Mouse (Mus musculus) thymus, postnatal 10 days (tissue): ENCODE results near the gene Pax6.

Experiments
- DNase-seq, 2 experiments: peaks; one replicate each; pipeline ENCODE4 v3.0.0; 2021; ENCODE audit warnings: low spot score in 2 of 2

Gene Pax6

DNA sequence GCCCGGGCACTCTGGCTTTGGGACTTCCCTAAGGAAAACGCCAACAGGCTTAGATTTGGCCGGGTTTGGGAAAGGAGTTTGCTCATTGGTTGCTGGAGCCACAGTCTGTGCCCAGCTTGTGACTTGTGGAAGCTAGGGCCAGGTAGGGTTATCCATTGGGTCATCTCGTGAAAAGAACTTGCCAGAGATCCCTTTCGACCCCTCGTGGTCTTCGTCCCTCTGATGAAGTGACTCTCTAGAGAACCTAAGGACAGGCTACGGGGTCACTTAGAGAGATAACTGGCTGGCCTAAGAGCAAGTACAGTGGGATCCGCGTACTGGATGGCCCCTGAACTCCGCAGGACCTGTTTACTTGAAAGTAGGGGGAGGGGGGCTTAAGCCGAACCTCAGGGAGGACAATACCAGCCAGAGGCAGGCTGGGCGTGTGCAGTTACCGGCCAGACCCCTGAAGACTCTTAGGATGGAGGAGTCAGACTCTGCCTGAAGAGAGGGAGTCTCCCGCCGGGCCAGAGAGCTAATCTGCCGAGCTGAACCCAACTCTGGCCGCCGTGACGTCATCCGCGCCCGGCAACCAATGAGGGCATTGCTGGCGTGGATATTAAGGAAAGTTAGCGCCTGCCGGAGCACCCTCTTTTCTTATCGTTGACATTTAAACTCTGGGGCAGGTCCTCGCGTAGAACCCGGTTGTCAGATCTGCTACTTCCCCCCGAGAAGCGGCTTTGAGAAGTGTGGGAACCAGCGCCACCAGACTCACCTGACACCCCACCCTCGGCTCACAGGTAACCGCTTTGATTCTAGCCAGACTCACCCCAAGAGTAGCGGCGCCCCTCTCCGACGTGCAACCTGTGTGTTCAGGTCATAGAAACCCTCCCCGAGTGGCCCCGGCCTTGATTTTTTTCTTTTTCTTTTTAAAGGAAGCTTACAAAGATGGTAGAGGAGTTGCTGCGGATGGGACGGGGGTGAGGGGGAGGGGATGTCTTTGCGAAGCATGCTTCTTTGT is at the start of gene Pax6:
Pax6 (plus strand) TSS at position 630 of the 1,000 bp plus-strand sequence.
- no peak for DNase-seq

DNA sequence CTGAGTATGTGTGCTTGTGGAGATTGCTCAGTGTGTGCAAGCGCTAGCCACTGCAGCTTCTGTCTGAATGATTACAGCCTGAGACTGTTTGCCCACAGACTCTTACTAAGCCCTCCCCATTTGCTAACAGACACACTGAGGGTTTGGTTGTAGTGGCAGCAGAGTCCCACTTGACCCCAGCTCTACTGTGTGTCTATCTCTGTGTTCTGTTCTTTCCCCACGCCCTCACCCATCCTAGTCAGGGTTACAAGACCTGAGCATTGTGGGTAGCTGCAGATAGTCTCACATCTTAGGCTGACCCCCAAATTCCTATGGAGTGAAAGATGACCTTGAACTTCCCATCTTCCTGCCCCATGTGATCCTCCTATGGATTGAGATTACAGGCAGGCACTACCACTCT is 19.8 kb upstream of the Pax6 start:
- DNase-seq = no peak

DNA sequence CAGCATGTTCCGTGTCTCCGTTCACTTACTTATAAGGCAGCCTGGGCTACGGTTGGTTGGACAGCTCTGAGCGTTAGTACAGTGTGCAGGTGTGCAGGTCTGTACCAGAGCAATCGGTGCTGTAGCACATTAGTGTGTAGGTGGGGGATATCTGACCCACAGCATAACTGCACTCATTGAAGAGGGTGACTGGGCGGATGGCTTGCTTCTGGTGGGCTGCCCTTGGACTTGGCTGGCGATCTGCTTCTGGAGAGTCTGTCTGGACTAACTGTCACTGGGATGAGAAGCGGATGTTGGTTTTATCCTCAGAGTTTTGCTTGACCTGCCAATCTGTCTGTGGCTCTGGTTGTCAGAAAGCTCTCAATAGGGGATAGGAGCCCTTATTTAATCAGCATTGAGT is 12.2 kb upstream of the Pax6 start:
- DNase-seq = no peak

- DNase-seq = no peak
Observed at GRCm38 (mm10) chr2:105659350-105659749, 9.3 kb upstream of the Pax6 start.

DNA sequence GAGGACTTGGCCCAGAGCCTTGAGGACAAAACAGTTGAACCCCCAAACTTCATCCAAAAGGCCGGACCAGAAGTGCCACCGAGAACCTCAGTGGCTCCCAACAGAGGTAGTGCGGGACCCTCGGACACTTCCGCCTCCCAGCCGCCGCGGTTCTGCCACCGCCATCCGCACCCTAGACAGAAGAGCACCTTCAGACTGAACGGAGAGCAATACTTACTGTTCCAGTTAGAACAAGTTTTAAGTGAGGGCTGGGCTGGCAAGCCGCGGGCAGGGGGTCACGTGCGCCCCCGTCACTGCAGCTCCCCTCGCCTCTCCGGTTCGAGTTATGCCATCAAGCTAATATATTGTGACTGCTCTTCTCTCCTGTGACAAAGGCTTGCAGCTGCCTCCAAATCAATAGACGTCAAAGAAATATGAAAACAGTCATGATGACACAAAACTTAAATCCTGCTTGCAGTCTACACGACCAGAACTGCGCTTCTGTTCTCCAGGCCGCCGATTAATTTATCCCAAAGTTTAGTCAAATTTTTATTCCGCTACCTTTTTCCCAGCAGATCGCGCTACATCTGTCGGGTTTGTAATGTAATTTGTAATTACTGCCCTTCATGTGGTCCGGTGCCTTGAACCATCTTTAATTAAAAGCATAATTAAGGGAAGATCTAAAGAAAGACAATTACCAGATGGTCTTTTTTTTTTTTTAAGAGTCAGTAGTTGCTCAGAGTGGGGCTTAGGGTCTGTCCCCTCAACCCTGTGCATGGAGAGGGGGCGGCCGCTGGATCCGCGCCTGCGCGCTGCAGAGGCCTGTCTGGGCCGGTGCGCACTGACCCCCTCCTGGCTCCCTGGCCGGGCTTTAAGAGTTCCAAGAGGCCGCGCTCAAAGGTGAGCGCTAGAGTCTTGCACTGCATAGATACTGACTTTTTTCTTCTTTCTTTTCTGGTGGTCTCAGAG is 8.5 kb upstream of the Pax6 start:
- no peak for DNase-seq

DNA sequence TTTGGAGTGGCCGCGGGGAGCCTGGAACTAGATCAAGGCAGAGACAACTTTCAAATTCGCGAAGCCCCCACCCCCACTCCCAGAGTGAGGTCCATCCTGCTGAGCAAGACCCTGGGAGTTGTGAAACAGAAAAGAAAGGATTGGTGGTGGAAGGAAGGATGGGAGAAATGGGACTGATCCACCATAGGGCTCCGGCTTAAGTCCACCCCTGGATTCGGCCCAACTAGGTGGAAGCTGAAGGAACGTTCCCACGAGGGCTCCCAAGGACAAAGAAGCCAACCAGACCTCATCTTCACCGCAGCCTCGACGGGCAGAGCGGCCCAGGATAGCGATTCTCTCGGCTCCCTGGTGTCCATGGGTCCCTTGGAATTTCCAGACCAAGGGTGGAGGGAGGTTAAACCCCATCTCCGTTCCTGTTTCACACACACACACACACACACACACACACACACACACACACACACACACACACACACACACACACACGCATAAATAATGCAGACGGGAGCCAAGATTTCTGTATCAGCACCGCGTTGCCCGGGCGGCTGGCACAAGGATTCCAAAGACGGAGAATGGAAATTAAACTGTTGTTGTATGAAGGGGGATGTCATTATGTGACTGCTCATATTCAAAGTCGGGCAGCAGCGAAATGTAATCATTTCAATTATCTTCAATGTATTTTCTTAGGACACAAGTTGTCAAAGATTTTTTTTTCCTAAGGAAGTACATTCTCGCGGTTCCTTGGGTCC is 7.7 kb upstream of the Pax6 start:
- DNase-seq = no peak

- no peak for DNase-seq
Observed at GRCm38 (mm10) chr2:105661623-105662066, 7.1 kb upstream of the Pax6 start.

GRCm38 (mm10) chr2:105662121-105662520 is 6.6 kb upstream of the Pax6 start:
- DNase-seq = no peak

DNA sequence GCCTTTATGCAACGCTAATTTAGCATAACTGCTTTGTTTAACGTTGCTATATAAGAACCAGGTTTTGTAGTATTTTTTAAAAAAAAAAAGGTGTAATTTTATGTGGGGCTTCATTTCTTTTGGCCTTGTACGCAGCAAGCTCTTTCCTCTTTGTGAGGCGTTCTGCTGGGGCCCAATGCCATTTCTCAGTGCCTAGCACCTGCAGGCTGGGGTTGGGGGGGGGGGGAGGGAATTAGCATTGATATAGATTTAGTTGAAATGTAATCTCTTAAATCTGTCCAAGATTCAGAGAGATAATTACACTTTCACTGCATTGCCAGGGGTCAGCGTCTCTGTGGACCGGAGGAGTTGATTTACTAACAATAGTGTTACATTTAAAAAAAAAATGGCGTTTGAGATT is 6.1 kb upstream of the Pax6 start:
- no peak for DNase-seq

DNA sequence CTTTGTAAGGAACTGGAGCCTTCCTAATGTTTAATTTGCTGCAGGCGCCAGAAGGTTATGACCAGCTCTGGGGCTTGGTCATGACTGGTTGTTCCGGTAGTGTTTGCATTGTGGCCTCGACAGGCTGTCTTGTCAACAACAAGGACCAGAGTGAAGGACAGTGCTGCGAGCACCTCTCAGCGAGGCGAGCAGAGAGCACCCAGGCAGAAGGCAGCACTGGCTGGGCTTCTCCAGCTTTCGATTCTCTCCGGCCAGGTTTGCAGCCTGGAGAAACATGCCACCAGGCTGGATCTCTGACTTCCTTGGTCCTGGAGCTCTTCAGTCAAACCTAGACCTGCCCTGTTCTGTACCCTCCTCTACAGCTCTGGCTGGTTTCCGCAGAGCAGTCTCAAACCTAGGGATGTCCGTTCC is 5.6 kb upstream of the Pax6 start:
- DNase-seq = no peak

DNA sequence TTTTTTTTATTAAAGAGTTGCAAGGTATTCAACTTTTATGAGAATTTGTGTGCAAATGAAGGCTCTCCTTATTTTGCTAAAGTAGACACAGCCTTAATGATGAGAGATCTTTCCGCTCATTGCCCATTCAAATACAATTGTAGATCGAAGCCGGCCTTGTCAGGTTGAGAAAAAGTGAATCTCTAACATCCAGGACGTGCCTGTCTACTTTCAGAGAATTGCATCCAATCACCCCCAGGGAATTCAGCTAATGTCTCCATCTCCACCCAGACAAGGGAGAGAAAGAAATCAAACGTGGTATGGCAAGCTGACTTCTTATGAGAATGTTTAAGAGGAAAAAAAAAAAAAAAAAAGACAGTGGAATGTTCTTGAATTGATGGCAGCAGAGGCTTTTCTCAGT is 3.7 kb upstream of the Pax6 start:
- no peak for DNase-seq

- no peak for DNase-seq
Observed at GRCm38 (mm10) chr2:105665491-105666250, 3.0 kb upstream of the Pax6 start.

DNA sequence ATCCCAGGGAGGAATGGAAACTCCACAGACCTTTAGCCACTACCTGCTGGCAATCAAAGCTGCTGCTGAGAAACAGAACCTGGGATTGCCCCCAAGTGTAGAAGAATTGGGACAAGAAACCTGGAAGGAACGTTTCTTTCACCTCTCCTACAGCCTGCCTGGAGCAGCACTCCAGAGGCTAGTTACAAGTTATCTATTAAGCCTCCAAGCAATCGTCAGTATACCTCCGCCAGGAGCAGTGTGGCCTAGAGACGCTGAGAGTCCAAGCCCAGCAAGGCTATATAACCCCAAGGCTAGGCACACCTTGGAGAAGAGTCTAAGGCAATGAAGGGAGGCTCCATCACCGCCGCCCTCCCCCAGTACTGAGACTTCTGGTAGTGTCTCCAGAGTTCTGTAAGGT is 2.4 kb upstream of the Pax6 start:
- DNase-seq = no peak

DNA sequence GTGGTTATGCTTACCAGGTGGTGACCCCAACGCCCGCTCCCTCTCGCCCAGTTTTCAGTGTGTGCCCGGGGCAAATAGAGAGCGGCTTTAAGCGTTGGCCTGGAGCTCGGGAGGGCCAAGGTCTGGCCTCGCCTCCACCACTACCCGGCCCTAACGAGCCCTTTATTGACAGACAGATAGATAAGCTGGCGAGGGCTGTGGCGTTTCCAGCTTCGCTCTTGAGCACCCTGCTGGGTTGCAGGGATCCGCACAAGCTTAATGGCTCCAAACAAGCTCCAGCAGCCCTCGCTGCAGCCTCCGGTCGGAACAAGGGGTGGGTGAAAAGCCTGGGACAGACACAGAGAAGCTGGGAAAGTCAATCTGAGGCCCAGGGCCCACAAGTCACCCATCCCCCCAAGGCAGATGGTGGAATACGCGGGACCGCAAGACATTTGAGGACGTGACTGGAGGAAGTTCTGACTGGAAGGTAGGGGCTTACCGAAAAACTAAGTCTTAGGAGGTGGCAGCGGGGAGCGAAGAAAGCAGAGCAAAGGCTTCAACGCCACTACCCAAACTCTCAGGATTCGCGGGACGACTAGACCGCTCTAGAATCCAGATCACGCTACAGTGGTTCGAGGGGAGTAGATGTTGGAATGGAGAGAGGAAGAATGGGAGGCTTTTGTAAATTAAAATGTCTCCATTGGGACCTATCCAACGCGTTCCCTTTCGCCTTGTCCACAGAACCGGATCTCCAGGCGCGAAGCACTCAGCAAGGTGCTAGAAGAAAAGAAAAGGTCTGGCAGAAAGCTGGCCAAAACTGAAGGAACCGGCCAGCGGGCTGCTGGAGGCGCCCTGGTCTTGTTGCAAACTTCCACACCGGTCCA is 1.7 kb upstream of the Pax6 start:
- no peak for DNase-seq

- no peak for DNase-seq
Observed at GRCm38 (mm10) chr2:105667626-105667950, 1.1 kb upstream of the Pax6 start.

GRCm38 (mm10) chr2:105669371-105669861 is 716 bp downstream of the Pax6 start:
- DNase-seq = no peak

GRCm38 (mm10) chr2:105669881-105670730 is 1.4 kb downstream of the Pax6 start:
- no peak for DNase-seq

GRCm38 (mm10) chr2:105670731-105671095 is 2.0 kb downstream of the Pax6 start:
- DNase-seq = no peak
